Mouse (Mus musculus): ENCODE measurements around the gene Capn13. TPM values are rescaled to one million over a fixed set of nuclear protein-coding genes. Genes with fewer than 3 reads are reported as not detected.
A peak's percentile ranks its signal among the peaks of the same experiment; 100 is the strongest.
"Not testable (repeated sequence)": the region's sequence is repeated elsewhere in the genome, so short reads cannot be mapped to it uniquely, and the experiment has no call there.

Gene Capn13
- total RNA-seq, 1 experiment from 2014 or later, result not detected

- no peak for DNase-seq
Observed at GRCm38 (mm10) chr17:73275066-73275465, 125.6 kb downstream of the Capn13 start.

GRCm38 (mm10) chr17:73273809-73274208 is 126.9 kb downstream of the Capn13 start:
- DNase-seq, result no peak

GRCm38 (mm10) chr17:73271797-73272600 is 128.7 kb downstream of the Capn13 start:
- DNase-seq, result no peak

- DNase-seq, result no peak
Observed at GRCm38 (mm10) chr17:73270871-73271796, 129.5 kb downstream of the Capn13 start.

- DNase-seq, result peak; percentile 85
Observed at GRCm38 (mm10) chr17:73263077-73263501, 137.6 kb downstream of the Capn13 start.

GRCm38 (mm10) chr17:73262558-73262957 is 138.1 kb downstream of the Capn13 start:
- DNase-seq, result no peak

GRCm38 (mm10) chr17:73259258-73259657 is 141.4 kb downstream of the Capn13 start:
- not testable (repeated sequence) for DNase-seq

GRCm38 (mm10) chr17:73258620-73259019 is 142.0 kb downstream of the Capn13 start:
- no peak for DNase-seq
